Mouse (Mus musculus) R1 (cell line): Measurements from ENCODE around the gene Pgpep1.

Source experiments
- DNase-seq: peaks from one replicate; pipeline ENCODE4 v3.0.0-alpha.2; 2018; ENCODE audit warnings: low read depth, low spot score

The Pgpep1 gene

GRCm38 (mm10) chr8:70659604-70660272, 450 bp downstream of the Pgpep1 start:
- DNase-seq, result peak; percentile 98

DNA sequence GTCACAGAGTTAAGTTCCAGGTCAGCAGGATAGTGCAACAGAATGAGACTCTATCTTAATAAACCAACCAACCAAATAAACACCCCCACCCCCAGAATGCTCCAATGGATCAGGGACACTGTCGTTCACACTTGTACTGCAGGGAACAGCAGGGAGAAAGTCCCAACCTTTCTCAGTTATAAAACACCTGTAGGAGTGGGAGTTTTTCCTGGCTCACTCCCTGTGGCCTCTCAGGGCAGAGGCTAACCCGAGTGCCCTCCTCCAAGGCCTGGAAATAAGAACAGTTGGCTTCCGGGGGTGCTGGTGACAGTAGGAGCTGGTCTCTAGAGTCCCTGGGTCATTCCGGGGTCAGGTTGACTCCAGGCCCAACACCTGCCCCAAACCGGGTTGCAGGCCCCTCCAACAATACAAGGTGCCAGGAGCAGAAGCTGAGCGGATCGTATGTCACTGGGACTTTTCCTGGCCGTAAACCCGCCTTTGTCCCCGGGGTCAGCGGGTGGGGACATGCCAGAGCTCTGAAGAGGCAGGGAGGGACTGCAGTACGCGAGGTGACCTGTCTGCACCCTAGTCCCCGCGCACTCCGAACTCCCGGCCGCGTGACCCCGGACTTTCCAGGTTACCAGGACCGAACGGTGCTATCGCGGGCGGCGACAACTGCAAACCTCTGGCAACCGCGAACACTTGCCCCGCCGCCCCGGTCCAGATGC, 1.1 kb downstream of the Pgpep1 start:
- DNase-seq, result no peak

GRCm38 (mm10) chr8:70657739-70658138, 2.4 kb downstream of the Pgpep1 start:
- no peak for DNase-seq

GRCm38 (mm10) chr8:70657214-70657613, 3.0 kb downstream of the Pgpep1 start:
- DNase-seq, result no peak

DNA sequence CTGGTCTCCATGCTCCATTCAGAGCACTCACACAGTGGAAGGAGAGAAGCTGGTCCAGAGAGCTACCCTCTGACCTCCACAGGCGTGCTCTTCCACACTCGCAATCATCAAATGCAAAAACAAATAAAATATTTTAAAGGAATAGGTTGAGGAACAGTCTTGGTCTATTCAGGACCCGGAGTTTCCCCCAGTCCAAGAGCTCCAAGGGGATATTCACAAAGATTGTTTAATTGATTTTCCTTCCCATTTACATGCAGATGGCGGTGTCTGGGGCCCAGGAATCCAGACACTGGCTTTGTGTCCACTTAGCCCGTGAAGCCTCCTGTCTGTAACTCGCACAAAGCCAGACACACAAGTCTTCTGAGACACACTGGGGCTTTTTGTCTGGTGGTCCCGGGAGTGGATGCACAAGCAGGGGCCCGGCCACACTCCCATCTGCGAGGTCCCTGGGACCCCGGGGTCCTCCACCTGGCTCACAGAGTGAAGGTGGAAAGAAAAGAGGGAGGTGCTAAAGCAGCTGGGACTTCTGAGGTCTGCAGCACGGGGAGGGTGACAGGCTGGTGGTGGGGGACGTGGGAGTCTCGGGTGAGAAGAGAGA, 3.9 kb downstream of the Pgpep1 start:
- no peak for DNase-seq

DNA sequence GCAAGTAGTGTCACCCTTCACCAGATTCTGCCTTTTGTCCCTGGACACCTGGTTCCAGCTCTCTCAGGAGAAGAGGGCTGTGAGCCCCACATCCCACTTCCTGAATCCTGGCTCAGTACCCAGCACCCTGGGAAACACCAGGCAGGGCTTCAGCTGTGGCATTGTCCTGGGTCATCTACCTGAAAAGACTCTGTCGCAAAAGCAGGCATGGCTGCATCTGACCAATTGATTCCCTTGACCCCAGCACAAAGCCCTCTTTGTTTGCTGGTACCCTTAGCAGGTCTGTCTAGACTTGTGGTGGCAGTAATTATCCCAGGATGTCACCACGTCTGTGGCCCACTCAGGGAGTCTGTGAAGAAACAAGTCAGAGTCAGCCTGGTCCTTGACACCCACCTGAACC, 4.7 kb downstream of the Pgpep1 start:
- DNase-seq, result no peak

DNA sequence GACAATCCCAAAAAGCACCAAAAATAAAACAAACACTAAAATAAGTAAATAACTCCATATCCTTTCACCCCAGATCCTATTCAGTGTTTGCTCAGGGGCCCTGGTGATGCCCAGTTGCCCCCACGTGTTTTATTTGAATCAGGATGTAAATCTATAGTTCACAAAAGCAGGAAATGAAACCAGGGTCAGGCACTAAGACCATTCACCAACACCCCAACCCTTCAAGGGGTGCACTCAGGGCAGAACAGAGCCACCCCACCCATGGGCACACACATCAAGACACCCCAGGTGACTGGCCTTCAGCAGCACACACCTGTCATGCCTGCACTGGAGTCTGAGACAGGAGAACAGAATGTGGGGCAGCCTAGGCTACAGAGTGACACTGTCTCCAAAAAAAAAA, 6.1 kb downstream of the Pgpep1 start:
- DNase-seq, result no peak

DNA sequence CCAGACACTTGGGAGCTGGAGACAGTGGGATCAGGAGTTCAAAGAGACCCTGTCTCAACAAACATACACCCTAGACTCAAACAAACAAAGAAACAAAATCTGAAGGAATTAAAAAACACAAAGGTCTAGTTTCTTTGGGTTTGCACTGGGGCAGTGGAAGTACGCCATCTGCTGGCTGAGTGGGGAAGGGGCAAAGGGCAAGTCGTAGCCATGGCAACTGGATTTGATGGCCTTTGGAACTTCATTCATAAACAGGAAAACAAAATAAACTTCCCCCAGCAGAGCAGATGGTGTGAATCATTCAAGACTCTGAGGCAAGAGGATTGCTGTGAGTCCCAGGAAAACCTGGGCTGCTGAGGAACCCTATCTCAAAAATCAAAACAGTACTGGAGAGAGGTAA, 7.0 kb downstream of the Pgpep1 start:
- peak; percentile 65 for DNase-seq

DNA sequence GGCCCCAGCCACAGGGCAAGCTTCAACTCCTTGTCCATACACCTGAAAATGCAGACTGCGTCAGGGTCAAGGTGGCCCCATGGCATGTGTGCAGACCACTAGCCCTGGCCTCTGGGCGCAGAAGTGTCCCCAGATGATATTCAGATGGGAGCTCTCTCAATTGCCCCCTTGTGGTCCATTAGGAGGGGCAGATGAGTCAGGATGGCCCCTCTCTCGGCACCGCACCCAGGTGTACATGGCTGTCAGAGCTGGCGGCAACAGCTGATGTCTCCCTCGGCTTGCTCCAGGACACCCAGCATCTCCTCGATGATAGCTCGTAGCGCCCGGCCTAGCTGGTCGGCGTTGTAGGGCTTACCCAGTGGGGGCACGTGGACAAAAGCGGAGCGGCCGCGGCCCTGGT, 9.8 kb downstream of the Pgpep1 start:
- no peak for DNase-seq

GRCm38 (mm10) chr8:70649324-70649723, 10.9 kb downstream of the Pgpep1 start:
- peak; percentile 92 for DNase-seq

- no peak for DNase-seq
Observed at GRCm38 (mm10) chr8:70648921-70649320, 11.3 kb downstream of the Pgpep1 start.

- DNase-seq, result no peak
Observed at GRCm38 (mm10) chr8:70648164-70648442, 12.1 kb downstream of the Pgpep1 start.

- DNase-seq, result peak; percentile 88
Observed at GRCm38 (mm10) chr8:70647343-70648163, 12.6 kb downstream of the Pgpep1 start.

DNA sequence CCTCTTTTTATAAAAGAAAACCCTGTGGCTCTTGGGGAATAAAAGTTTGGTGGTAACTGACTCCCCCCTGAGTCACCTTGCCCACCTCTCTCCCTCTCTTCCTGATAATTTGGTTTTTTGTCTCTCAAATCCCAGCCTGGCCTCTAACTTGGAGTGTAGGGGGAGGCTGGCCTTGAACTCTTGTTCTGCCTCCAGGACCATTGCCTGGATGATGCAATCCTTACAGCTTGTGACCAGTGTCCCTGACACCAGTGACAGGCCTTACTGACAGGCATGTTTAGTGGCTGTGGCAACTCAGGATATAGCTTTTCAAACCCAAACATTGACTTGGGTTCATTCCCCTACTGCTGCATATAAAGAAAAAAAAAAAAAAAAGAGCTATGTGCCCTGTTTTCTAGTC, 13.4 kb downstream of the Pgpep1 start:
- no peak for DNase-seq

- no peak for DNase-seq
Observed at GRCm38 (mm10) chr8:70646369-70646768, 13.8 kb downstream of the Pgpep1 start.

DNA sequence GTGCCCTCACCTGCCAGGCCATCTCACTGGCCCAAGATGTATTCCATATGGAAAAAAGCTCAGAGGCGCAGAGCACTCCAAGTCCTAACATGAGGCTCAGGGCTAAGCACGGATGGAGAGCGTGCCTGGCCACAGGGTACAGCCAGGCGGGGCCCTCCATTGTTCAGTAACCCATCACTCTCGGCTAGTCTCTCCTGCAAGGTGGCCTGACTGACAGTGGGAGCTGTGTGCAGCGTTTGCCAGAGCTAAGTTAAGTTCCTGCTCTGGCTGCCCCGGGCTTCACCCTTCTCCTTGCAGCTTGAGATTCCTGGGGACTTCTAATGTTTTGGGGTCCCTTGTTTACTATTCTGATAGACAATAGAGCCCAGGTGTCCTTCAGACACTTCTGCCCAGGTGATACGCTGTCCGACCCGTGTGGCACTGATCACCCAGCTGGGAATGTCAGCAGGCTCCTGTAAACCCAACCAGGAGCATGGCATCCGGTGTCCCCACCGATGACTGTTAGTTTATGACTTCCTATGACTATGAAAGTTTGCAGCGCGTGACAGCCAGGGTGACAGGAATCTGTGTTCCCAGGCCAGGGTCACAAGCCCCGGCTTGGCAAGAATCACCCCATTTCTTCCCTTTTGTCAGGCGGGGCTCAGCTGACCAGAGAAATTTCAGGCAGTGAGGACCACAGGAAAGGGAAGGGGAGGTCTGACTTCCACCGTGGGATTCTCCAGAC, 14.5 kb downstream of the Pgpep1 start:
- DNase-seq, result no peak

DNA sequence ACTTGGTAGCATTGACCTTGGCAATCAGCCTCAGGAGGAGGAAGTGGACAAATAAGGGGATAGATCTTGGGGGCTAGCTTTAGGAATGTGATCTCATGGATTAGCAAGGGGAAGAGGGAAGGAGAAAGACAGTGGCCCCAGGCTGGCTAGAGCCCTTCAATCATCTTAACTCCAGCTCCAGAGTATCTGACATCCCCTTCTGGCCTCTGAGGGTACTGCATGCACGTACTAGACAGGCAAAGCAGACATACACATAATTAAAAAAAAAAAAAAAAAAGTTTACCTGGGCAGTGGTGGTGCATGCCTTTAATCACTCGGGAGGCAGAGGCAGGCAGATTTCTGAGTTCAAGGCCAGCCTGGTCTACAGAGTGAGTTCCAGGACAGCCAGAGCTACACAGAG, 16.1 kb downstream of the Pgpep1 start:
- peak; percentile 93 for DNase-seq

GRCm38 (mm10) chr8:70643019-70643418, 17.2 kb downstream of the Pgpep1 start:
- DNase-seq, result no peak

DNA sequence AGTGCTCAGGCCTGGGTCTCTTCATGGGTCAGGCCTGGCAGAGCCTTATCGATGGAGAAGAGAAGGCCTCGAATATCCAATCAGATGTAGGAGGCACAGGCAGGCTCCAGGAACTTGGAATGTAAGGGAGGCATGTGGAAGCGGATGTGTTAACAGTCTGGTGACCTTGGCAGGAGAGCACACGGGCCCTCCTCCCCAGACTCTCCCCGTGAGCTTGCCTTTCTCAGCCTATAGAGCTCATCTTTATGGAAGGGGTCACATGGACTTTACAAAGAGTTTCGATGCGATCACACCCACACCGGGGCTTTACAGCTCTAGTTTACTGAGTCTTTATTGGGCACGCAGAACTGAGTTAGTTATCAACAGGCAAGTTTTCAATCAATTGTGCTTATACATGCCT, 21.4 kb downstream of the Pgpep1 start:
- peak; percentile 81 for DNase-seq

- no peak for DNase-seq
Observed at GRCm38 (mm10) chr8:70636838-70637237, 23.4 kb downstream of the Pgpep1 start.

DNA sequence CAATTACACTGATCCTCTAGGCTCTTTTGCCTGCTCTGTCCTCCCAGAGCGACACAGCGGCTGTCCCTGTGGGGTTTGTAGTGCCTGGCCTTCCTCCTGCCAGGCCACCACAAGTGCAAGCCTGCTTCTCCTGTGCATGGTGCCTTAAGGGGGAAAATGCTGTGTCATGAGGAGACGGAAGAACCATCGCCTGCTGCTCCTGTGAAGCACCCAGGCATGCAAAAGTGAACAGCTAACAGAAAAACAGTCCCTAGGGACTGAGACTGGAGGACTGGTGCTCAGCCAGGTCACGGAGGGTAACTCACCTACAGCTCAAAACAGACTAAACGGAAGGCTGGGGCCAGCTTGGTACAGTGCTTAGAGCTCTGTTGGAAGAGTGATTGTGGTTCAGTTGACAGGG, 24.7 kb downstream of the Pgpep1 start:
- DNase-seq, result no peak

DNA sequence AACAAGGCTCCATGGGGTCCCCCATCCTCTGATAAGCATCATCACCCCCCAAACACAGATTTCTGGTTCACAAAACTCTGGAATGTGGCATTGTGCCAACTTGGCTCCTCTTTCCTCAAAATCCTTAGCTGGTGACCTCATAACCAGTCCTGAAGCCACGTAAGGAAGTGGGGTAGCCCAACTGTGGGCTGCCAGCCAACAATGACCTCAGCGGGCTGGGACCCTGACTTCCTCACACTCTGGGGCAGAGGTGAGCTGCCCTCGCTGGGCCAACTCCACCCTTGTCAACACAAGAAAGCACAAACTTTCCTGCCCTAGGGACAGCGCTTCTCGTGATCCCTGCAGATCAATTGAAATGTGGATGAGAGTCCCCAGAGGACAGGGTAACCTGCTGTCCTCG, 26.1 kb downstream of the Pgpep1 start:
- DNase-seq, result no peak
